Mouse (Mus musculus): ENCODE results near the gene Dact2.

Gene Dact2

GRCm38 (mm10) chr17:14204061-14204460 is at the start of gene Dact2:
Gene Dact2 (minus strand): TSS chr17:14204304.
- peak; percentile 87 for DNase-seq (ENCODE audit: low read depth, low spot score)

GRCm38 (mm10) chr17:14252456-14252855 is 48.4 kb upstream of the Dact2 start:
- no peak for DNase-seq (ENCODE audit: low read depth, low spot score)

GRCm38 (mm10) chr17:14250401-14250800 is 46.3 kb upstream of the Dact2 start:
- DNase-seq (ENCODE audit: low read depth, low spot score), result no peak

- DNase-seq (ENCODE audit: low read depth, low spot score), result peak; percentile 60
Measured at GRCm38 (mm10) chr17:14249595-14249994, 45.5 kb upstream of the Dact2 start.

DNA sequence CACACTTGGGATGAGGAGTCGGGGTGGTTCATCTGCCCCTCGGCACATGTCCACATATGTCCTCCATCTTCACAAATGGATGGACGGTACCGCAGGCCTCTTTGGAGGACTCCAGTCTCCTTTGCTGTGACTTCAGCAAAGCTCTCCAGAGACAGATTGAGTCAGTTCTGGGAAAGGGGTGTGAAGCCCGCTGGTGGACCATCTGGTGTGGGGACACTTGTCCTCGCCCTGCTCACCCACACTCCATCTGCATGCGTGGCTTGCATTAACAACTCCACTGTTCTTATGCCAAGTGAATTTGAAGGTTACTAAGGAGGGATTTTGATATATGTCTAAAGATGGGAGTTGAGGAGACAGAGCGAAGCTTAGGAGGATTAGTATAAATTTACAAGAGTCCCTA is 43.8 kb upstream of the Dact2 start:
- peak; percentile 94 for DNase-seq (ENCODE audit: low read depth, low spot score)

- DNase-seq (ENCODE audit: low read depth, low spot score), result no peak
Measured at GRCm38 (mm10) chr17:14246266-14246665, 42.2 kb upstream of the Dact2 start.

DNA sequence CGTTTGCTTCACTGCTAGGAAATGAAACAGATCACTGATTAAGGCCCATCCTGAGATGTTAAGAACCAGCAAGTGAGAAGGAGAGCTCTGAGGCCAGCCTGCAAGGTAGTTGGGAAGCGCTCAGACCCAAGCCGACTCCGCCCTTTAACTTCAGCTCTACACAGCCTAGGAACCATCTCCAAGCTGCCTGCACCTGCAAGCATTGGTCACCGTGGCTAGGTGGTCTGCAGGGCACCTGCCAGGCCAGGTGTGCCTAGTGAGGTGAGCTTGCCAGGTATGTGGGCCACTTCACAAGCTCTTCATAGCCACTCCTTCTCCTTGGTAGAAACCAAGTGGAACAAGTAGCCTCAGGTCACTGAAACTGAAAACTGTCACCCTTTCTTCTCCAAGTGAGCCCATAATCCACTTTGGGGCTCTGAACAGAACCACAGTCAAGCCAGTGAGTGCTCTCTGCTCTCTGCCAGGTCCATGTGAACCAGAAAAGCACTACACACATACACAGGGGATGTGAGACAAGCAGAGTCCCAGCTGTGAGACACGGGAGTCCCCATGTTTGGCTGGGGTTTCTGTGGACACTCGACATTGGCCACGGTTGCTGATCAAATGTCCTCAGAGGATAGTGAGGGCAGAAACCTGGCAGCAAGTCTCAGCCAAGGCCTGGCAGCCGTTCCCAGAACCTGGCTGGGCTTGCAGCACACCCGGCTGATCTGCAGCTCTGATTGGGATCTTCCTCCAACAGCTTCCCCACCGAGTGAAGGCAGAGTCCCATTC is 40.3 kb upstream of the Dact2 start:
- peak; percentile 62 for DNase-seq (ENCODE audit: low read depth, low spot score)

GRCm38 (mm10) chr17:14242634-14243033 is 38.5 kb upstream of the Dact2 start:
- DNase-seq (ENCODE audit: low read depth, low spot score), result peak; percentile 44

DNA sequence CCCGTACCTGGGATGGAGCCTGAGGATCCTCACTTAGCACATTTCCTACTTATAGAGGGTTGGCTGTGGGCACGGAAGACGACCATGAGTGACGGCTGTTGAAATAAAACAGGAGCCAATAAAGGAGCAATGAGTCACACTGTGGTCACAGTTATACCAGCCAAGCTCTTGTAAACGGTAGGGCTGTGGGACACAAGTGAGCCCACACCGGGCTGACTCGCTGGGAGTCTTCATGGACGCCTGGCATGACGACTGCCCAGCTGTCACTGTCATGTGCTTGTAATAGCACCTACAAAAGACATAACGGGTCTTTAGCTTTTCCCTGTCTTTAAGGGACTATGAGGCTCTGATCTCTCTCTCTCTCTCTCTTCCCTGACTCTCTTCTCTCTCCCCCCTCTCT is 35.9 kb upstream of the Dact2 start:
- DNase-seq (ENCODE audit: low read depth, low spot score), result peak; percentile 21

- no peak for DNase-seq (ENCODE audit: low read depth, low spot score)
Measured at GRCm38 (mm10) chr17:14237134-14237533, 33.0 kb upstream of the Dact2 start.

GRCm38 (mm10) chr17:14234774-14235389 is 30.8 kb upstream of the Dact2 start:
- no peak for DNase-seq (ENCODE audit: low read depth, low spot score)

DNA sequence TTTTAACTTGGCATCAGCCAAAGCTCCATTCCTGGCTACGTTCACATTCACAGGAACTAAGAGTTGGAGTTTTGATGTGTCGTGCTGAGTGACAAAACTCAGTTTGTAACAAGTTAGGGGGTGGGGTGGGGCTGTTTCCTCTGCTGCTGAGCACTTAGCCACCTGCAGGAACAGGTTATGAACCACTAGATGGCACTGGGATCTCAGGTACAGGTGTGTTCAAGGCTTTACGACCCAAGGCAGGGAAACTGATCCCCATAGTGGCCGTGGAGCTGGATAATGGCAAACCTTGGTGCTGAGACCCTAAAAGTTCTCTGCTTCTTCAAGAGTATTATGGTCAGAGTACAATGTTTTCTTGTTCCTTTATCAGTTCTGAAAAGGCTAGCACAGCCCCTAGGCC is 29.6 kb upstream of the Dact2 start:
- DNase-seq (ENCODE audit: low read depth, low spot score), result no peak

GRCm38 (mm10) chr17:14232629-14233028 is 28.5 kb upstream of the Dact2 start:
- DNase-seq (ENCODE audit: low read depth, low spot score), result peak; percentile 84

DNA sequence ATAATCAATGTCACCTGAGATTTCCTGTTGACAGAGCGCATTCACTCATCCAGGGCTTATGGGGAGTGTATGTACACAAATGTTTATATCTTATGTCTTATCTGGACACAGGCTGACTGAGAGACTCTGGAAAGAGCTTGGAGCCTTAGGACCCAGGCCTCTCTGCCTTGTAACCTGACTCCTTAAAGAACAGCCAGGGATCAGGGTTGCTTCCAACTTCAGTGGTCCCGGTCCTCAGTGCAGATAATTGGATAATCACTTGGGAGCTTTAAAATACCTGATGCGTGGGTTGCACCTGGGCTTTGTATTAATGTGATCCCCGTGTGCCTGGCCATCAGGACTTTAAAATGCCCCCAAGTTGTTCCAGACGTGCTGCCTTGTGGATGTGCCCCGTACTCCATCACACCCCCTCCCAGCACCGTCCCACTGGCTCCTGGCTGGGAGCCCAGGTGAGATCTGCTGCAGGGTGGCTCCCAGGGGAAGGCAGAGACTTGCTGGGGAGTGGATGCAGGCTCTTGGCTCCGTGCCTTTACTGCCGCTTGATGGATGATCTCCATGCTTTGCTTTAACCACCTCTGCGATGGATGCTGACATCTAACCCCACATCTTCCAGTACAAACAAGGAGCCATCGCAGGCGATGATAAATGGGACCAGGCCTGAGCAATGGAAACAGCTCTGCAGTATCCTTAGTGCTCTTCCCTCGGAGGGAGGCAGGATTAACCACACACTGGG is 26.8 kb upstream of the Dact2 start:
- no peak for DNase-seq (ENCODE audit: low read depth, low spot score)

DNA sequence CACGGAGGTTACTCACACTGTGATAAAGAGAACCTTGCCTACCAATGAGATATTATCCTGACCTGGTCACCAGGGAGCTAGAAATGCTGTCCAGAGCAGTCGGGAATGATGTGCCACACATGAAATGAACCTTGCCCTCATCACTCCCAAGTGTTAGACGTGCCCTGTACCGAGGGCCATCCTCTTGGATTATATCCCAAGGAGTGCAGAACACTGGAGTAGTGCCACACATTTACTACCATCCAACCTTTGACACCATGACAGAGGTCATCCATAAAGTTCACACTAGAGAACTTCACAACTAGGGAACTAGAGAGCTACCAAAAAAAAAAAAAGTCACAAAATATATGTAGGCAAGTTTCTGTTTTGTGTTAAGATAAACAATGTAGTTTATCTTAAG is 24.3 kb upstream of the Dact2 start:
- no peak for DNase-seq (ENCODE audit: low read depth, low spot score)

GRCm38 (mm10) chr17:14227601-14228000 is 23.5 kb upstream of the Dact2 start:
- DNase-seq (ENCODE audit: low read depth, low spot score), result peak; percentile 58

DNA sequence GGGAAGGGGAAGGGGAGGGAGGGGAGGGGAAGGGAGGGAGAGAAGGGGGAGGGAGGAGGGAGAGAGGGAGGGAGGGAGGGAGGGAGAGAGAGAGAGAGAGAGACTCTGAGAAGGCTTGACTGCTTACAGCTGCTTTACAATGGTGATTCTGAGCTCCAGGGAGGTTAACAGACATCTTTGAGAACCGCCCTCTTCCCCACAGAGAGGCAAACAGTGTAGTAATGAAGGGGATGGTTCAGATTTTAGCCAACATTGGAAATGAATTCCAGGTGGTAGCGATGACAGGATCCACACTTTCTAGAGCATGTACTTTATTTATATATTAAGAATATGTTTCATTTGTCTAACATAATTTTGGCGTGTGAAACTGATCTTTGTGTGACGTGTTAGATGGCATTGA is 22.7 kb upstream of the Dact2 start:
- no peak for DNase-seq (ENCODE audit: low read depth, low spot score)

- no peak for DNase-seq (ENCODE audit: low read depth, low spot score)
Measured at GRCm38 (mm10) chr17:14225982-14226652, 22.0 kb upstream of the Dact2 start.

- DNase-seq (ENCODE audit: low read depth, low spot score), result no peak
Measured at GRCm38 (mm10) chr17:14221893-14222615, 17.9 kb upstream of the Dact2 start.

DNA sequence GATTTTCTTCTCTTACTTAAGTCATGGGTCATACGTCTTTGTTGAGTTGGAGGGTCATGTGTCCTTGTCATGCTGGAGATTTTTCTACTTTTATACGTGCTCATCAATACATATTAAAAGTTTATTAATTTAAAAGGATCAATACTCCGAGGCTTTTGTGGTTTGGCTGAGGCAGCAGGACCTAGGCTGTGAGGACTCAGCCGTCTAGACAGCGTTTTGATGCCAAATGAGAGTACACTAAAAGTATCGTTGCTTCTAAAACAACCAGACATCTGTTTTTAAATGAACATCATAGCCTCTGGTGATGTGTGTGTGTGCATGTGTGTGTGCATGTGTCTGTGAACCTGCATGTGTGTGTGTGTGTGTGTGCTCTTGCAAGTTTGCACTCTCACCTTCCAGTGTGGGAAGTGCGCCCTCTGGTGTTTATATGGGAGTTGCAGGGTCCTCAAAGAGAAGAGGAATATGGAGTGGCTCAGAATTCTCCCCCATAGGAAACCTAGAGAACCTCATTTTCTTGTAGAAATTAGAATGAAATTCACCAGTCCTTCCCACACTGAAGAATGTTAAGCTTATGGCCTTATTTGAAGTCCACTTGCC is 16.6 kb upstream of the Dact2 start:
- peak; percentile 83 for DNase-seq (ENCODE audit: low read depth, low spot score)

GRCm38 (mm10) chr17:14213976-14214529 is 9.9 kb upstream of the Dact2 start:
- DNase-seq (ENCODE audit: low read depth, low spot score), result no peak

All from brain, adult 2 months (tissue).